Mouse (Mus musculus) embryonic fibroblast, embryonic 13.5 days (primary cell): ENCODE measurements around the gene Fscn2.

ENCODE experiments used
- CTCF ChIP-seq: IDR thresholded peaks from 2 replicates; pipeline ENCODE4 v1.5.1; 2011; ENCODE audit warnings: mild to moderate bottlenecking, control low read depth, low read length, moderate library complexity, borderline replicate concordance; ENCODE audit not compliant: insufficient read depth
- POLR2A ChIP-seq: IDR thresholded peaks from 2 replicates; pipeline ENCODE4 v1.6.1; 2011; ENCODE audit warnings: low read depth, mild to moderate bottlenecking, control low read depth, low read length, moderate library complexity

DNA sequence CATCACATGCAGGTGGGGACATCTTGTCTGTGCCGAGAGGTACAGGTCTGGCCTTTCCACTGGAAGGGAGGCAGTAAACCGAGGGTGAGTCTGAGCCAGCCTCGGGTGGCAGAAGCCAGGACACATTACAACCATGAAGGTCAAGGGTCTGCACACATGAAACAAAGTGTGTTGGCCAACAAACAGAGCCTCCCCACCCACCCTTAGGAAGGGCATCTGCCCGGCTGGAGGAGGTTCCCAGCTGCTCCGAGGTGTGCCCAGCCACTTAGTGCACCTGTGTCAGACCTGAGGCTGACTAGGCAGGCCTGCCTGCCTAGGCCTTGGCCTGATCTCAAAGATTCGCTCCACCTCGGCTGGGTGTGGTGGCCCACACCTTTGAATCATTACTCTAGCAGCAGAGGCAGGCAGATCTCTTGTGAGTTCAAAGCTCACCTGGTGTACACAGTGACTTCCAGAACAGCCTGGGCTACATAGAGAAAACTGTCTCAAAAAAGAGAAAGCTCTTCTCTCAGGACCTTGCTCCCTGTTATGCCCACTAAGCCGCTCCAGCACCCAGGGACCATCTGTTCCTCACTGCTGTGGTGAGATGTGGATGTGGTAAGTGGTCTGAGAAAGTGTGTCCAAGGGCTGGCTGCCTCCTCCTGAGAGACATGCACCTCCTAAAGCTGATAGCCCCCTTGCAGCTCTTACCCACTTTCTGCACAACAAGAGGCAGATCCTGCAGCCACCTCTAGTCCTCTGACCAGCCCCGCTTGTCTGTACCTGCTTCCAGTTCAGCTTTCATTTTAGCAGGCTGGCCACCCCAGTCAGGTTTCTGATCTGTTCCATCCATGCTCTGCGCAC is 9.9 kb upstream of the Fscn2 start:
- no peak for TF ChIP-seq CTCF
- no peak; the same call in 1 of the 2 replicates for TF ChIP-seq POLR2A
